Mouse (Mus musculus) hindlimb bud, embryonic 11.5 days (tissue): ENCODE results near the gene 2210011C24Rik.

ENCODE experiments used
- DNase-seq: peaks from one replicate; pipeline ENCODE4 v3.0.0-alpha.2; 2012; ENCODE audit warnings: low read depth, low spot score; ENCODE audit errors: extremely low spot score

The 2210011C24Rik gene

GRCm38 (mm10) chr8:83967701-83968100, 44.3 kb downstream of the 2210011C24Rik start:
- DNase-seq: no peak

DNA sequence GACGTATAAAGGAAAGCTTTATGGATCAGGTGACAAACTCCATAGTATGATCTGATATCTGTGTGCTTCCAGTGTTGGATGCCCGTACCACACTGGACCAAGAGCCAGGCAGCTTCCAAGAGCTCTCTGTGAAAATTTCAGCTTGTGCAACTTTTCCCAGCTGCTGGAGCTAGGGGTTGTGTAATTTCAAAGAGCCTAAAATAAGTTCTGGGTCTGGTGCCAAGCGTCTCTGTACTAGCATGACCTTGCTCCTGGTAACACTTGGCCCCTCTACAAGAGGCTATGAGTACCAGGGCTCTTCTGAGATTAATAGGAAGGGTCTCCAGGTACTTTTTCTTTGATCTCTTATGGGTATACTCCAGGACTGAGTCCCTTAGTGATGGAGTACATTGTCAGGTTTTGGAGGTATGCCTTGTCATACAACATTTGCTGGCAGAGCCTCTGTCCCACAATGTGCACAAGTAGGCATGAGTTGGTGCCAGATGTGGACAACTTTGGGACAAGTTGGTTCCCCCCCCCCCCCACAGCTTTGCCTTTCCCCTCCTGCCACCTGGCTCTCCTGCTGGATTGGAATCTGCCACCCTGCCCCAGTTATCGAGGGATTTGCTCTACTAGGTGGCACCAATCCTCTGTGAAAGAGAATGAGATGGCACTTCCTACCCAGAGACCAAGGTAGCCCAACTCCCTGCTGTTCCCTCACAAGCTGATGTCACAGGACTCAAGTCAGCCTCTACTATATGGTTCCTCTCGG, 47.8 kb downstream of the 2210011C24Rik start:
- DNase-seq: no peak
